Mouse (Mus musculus) small intestine, adult 2 months (tissue): ENCODE data around the gene Nkx2-1. TPM values are rescaled to one million over a fixed set of nuclear protein-coding genes. Genes with fewer than 3 reads are reported as not detected.

ENCODE experiments used
- H3K27ac ChIP-seq: fragments of 200-500 bp; 2 replicates; pipeline ENCODE4 v1.5.1; 2012; ENCODE audit warnings: low read depth, low read length, control low read depth, inconsistent platforms; ENCODE audit not compliant: insufficient read depth
- H3K27me3 ChIP-seq: fragments of 200-500 bp; 2 replicates; pipeline ENCODE4 v1.6.1; 2012; ENCODE audit warnings: mild to moderate bottlenecking, moderate library complexity, low read length, inconsistent platforms; ENCODE audit not compliant: control insufficient read depth, insufficient read depth
- H3K36me3 ChIP-seq: fragments of 200-500 bp; 2 replicates; pipeline ENCODE4 v1.6.1; 2012; ENCODE audit warnings: mild to moderate bottlenecking, low read length, control low read depth, inconsistent platforms; ENCODE audit not compliant: control insufficient read depth, insufficient read depth
- H3K4me1 ChIP-seq: fragments of 200-500 bp; 2 replicates; pipeline ENCODE4 v1.6.1; 2012; ENCODE audit warnings: low read length, inconsistent platforms, mixed read lengths; ENCODE audit not compliant: control insufficient read depth, insufficient read depth, insufficient read length
- H3K4me3 ChIP-seq: fragments of 200-500 bp; 2 replicates; pipeline ENCODE4 v1.5.1; 2012; ENCODE audit warnings: low read depth, mild to moderate bottlenecking, control low read depth, inconsistent platforms, low read length, moderate library complexity
- CTCF ChIP-seq: fragments of 200-500 bp; IDR thresholded peaks from 2 replicates; pipeline ENCODE4 v1.5.1; 2012; ENCODE audit warnings: low read depth, mild to moderate bottlenecking, control low read depth, inconsistent platforms, low read length, moderate library complexity, mixed read lengths; ENCODE audit not compliant: insufficient replicate concordance, insufficient read length; ENCODE audit errors: extremely low read depth
- POLR2A ChIP-seq: fragments of 200-500 bp; IDR thresholded peaks from 2 replicates; pipeline ENCODE4 v1.6.1; 2012; ENCODE audit warnings: low read depth, mild to moderate bottlenecking, control low read depth, inconsistent platforms, low read length, moderate library complexity
- WGBS: fragments of 180-500 bp; shearing (Covaris S2); methylation state at CpG from one replicate; pipeline ENCODE4 v1.1.7; 2018; 5-methylcytosine and 5-hydroxymethylcytosine counted together
- polyA plus RNA-seq: library from polyadenylated mRNA; depleted of rRNA; stranded (reverse); fragments of >200 nt; gene quantifications from 2 replicates; pipeline ENCODE4 v1.2.3, GENCODE M21; 2012

Gene Nkx2-1
- polyA plus RNA-seq, 1 experiment = not detected

GRCm38 (mm10) chr12:56521106-56521840 is 15.4 kb downstream of the Nkx2-1 start:
- Histone ChIP-seq H3K36me3 (no peaks in the 10 kb centered on the region), H3K4me3 (no peak overlapping the region), H3K27ac (no peak overlapping the region), H3K27me3 (peaks cover 42% of the 10 kb centered on the region), H3K4me1 (no peaks in the 10 kb centered on the region)
- 3% methylated on average over 33 of the region's 33 CpGs for WGBS
- TF ChIP-seq POLR2A (no peak), CTCF (no peak)

DNA sequence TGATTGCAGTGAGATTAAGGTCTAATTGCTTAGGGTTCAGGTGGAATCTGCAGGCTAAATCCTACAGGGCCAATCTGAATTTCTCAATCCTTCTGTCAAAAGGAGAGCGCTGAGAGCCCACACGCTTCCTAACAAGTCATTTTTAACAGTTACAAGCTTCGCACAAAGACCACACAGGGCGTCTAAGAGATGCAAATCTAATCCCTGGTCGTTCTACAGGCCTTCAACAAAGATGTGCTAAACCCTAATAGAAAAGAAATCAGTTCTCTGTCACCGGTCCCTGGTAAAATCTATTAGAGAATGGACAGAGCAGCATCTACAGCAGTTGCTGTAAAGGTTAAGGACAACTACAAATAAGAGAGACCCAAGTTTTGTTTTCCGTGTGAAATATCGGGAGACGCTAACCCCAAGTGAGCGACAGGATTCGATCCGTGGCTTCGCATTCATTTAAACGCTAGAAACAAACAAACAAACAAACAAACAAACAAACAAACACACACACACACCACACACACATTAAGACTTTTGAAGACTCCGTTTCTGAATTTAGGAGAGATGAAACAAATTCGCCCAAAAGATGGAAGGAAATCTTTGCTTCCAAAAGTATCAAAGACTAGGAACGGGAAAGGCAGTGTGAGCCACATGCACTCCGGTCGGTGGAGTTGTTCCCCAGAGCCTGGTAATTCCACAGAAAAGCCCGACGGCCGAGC is 16.2 kb downstream of the Nkx2-1 start:
- H3K27me3 ChIP-seq = peaks cover 39% of the 10 kb centered on the region

DNA sequence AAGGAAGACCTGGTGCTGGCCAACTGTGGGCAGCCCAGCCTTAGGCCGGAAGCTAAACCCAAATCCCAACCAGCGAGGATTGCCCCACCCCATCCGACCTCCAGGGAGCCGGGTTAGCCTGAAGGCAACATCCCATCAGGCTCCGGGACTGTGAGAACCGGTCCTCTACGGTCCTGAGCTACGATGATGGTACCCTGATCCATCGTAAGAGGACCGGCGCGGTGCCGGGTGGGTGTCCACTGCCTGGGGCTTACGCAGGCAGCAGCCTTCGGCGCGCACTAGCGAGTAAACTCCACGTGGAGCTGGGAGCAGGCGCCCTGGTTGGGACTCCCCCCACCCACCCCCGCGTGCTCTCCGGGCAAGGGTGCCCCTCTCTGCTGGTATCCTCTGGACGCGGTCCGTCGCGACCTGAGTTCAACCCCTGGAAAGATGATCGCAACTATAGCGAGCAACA is 16.9 kb downstream of the Nkx2-1 start:
- Histone ChIP-seq H3K27ac (no peak overlapping the region), H3K36me3 (no peaks in the 10 kb centered on the region), H3K4me3 (no peak overlapping the region), H3K4me1 (no peaks in the 10 kb centered on the region), H3K27me3 (peaks cover 36% of the 10 kb centered on the region)
- WGBS = 6% methylated on average over 30 of the region's 30 CpGs
- TF ChIP-seq POLR2A (no peak), CTCF (no peak)

More for the DNA sequence above, 16.2 kb downstream of the Nkx2-1 start:
- Histone ChIP-seq H3K4me1 (no peaks in the 10 kb centered on the region), H3K27ac (no peak overlapping the region), H3K36me3 (no peaks in the 10 kb centered on the region), H3K4me3 (no peak overlapping the region)
- WGBS = 4% methylated on average over 22 of the region's 22 CpGs
- no peak for TF ChIP-seq POLR2A
- no peak for TF ChIP-seq CTCF

DNA sequence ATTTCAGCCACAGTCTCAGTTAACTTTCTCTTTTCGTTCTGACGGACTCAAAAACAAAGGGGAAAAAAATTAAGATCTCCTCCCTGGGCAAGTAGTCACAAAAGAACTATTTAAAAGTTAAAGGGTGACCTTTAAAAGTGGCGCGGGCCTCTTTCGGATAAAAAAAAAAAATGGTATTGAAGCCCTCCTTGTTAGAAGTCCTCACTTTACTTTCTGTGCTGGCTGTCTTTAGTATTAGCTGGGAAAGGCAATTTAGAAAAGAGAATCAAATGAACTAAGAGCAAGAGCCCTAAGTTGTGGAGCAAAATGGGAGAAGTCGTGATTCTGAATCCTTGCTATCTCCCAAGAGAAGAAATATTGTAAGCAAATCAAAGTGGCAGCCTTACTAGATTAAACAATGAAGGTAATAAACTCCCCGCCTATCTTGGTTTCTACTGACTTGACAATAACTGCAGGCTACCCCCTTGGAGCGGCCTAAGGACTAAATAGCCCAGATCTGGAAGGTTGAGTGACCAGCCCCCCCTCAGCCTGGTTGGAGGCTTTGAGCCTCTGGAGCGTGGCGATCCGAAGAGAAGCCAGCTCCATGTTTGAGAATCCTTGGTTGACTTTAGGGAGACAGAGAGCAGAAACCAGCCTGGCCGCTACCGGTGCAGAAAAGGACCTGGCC is 17.5 kb downstream of the Nkx2-1 start:
- Histone ChIP-seq H3K4me3 (no peak overlapping the region), H3K27ac (no peak overlapping the region), H3K4me1 (no peaks in the 10 kb centered on the region), H3K36me3 (no peaks in the 10 kb centered on the region), H3K27me3 (peaks cover 32% of the 10 kb centered on the region)
- TF ChIP-seq POLR2A (no peak), CTCF (no peak)
- 20% methylated on average over 13 of the region's 13 CpGs for WGBS

DNA sequence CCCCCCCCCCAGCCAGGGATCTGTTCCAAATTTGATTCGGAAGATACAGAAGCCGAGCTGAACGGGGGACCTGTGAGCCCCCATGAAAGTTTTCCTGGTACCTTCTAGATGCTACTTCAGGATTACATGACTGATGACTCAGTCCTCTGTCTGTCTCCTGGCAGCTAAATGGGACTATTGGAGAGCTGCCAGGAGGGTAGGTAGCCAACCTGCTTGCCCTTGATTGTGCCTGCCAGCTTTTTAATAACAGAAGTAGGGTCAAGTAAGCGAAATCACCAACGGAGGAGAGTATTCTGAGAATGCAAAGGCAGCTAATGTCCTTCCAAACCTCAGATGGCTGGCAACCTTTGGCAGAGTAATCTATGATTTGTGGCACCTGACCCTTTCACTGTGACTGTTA is 18.5 kb downstream of the Nkx2-1 start:
- peaks cover 31% of the 10 kb centered on the region for H3K27me3 ChIP-seq
- WGBS = 58% methylated on average over 5 of the region's 5 CpGs
- no peak overlapping the region for H3K4me3 ChIP-seq
- no peak overlapping the region for H3K27ac ChIP-seq
- no peaks in the 10 kb centered on the region for H3K36me3 ChIP-seq
- H3K4me1 ChIP-seq = no peaks in the 10 kb centered on the region
- TF ChIP-seq POLR2A = no peak
- TF ChIP-seq CTCF = no peak

GRCm38 (mm10) chr12:56514831-56515230 is 21.9 kb downstream of the Nkx2-1 start:
- H3K36me3 ChIP-seq = no peaks in the 10 kb centered on the region
- peaks cover 6% of the 10 kb centered on the region for H3K27me3 ChIP-seq
- H3K4me1 ChIP-seq = no peaks in the 10 kb centered on the region
- no peak overlapping the region for H3K27ac ChIP-seq
- no peak for TF ChIP-seq POLR2A
- no peak for TF ChIP-seq CTCF
- WGBS = 83% methylated on average over 5 of the region's 5 CpGs
- H3K4me3 ChIP-seq = no peak overlapping the region

DNA sequence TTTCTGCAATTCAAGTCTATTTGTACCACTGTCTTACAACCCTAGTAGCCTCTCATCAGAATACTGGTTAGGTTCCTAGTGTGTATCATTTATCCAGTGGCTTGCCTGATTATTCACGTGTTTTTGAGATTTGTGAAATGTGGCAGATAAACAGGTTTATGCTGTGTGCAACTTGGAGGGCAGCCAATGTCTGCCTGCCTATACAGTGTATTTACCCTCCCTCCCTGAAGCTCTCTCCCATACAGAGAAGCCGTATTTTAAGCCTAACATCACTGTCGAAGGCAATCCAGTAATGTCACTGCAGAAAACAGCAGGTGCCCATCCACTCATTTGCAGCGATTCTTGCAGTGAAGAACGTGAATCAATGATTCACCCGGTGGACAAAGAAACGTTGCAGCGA is 28.3 kb downstream of the Nkx2-1 start:
- no peaks in the 10 kb centered on the region for H3K27me3 ChIP-seq
- no peaks in the 10 kb centered on the region for H3K36me3 ChIP-seq
- no peak for TF ChIP-seq POLR2A
- TF ChIP-seq CTCF = no peak
- no peaks in the 10 kb centered on the region for H3K4me1 ChIP-seq
- H3K4me3 ChIP-seq = no peak overlapping the region
- H3K27ac ChIP-seq = no peak overlapping the region
- WGBS = 34% methylated on average over 8 of the region's 8 CpGs
